Mouse (Mus musculus): ENCODE data around the gene Olfr1239. TPM values are rescaled to one million over a fixed set of nuclear protein-coding genes. Genes with fewer than 3 reads are reported as not detected.

Olfr1239 gene
- not detected in 2 replicates for polyA plus RNA-seq (2014; fragmentation: Nextera tagmentation; extraction: Ambion mirVana)

DNA sequence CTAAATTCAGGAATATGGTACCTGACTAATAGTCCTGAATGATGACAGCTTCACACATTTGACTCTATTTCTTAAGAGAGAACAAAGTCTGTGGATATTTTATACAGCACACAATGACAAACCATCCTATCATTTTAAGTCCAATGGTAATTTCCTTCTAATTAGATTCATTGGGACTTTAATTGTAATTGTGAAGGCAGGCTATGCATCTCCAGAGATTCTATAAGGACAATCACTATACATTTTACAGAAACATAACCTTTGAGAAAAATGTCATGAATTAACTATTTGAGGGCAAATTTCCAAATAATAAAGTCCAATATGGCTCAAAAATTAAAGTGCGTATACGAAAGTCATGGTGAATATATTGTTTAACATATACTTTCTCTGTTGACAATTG lies at the start of gene Olfr1239:
TSS of gene Olfr1239 (minus strand) at position 101 of the 400 bp plus-strand sequence.
- Histone ChIP-seq H3K36me3 (replicated peaks; ENCODE audit: control insufficient read depth, insufficient read depth, low read depth, low read length) (no peaks in the 10 kb centered on the region), H3K27me3 (ENCODE audit: control insufficient read depth, insufficient read depth, low read length) (no peaks in the 10 kb centered on the region), H3K4me3 (ENCODE audit: low read depth, low read length) (no peak within 1 kb of the TSS), H3K4me2 (ENCODE audit: low read depth, low read length) (no peak within 1 kb of the TSS), H3K4me1 (ENCODE audit: control insufficient read depth, insufficient read depth, low read length) (no peaks in the 10 kb centered on the region), H3K9me3 (replicated peaks; ENCODE audit: control insufficient read depth, low read length) (no peaks in the 10 kb centered on the region), H3K9ac (replicated peaks; ENCODE audit: low read length) (no peak within 1 kb of the TSS), H3K27ac (replicated peaks; ENCODE audit: low read depth, low read length) (no peak within 1 kb of the TSS)
- WGBS: 96% methylated on average over 2 of the region's 2 CpGs
- no peak for DNase-seq (ENCODE audit: low spot score)
- no peak for ATAC-seq (replicated peaks; ENCODE audit: insufficient number of reproducible peaks, low FRiP score, low TSS enrichment, low read depth)

- Histone ChIP-seq H3K9me3 (replicated peaks; ENCODE audit: control insufficient read depth, low read length) (no peaks in the 10 kb centered on the region), H3K4me2 (ENCODE audit: low read depth, low read length) (no peak within 1 kb of the TSS), H3K9ac (replicated peaks; ENCODE audit: low read length) (no peak within 1 kb of the TSS), H3K27ac (replicated peaks; ENCODE audit: low read depth, low read length) (no peak within 1 kb of the TSS), H3K4me3 (ENCODE audit: low read depth, low read length) (no peak within 1 kb of the TSS), H3K36me3 (replicated peaks; ENCODE audit: control insufficient read depth, insufficient read depth, low read depth, low read length) (no peaks in the 10 kb centered on the region), H3K4me1 (ENCODE audit: control insufficient read depth, insufficient read depth, low read length) (no peaks in the 10 kb centered on the region), H3K27me3 (ENCODE audit: control insufficient read depth, insufficient read depth, low read length) (no peaks in the 10 kb centered on the region)
- WGBS: 85% methylated on average over 3 of the region's 3 CpGs
- ATAC-seq (replicated peaks; ENCODE audit: insufficient number of reproducible peaks, low FRiP score, low TSS enrichment, low read depth) (no peak), DNase-seq (ENCODE audit: low spot score) (no peak)
These were observed 22.7 kb upstream of the Olfr1239 start, which contains the start of gene Olfr1240 for GRCm38 (mm10) chr2:89442900-89443299. Gene Olfr1240, minus strand, starts transcription at chr2:89443000.

- no peak for DNase-seq (ENCODE audit: low spot score)
- H3K4me2 ChIP-seq (ENCODE audit: low read depth, low read length): no peak overlapping the region
- no peak overlapping the region for H3K9ac ChIP-seq (replicated peaks; ENCODE audit: low read length)
- no peaks in the 10 kb centered on the region for H3K4me1 ChIP-seq (ENCODE audit: control insufficient read depth, insufficient read depth, low read length)
- no peak overlapping the region for H3K4me3 ChIP-seq (ENCODE audit: low read depth, low read length)
- no peak overlapping the region for H3K27ac ChIP-seq (replicated peaks; ENCODE audit: low read depth, low read length)
- WGBS: 92% methylated on average over 1 of the region's 1 CpGs
- H3K9me3 ChIP-seq (replicated peaks; ENCODE audit: control insufficient read depth, low read length): no peaks in the 10 kb centered on the region
- ATAC-seq (replicated peaks; ENCODE audit: insufficient number of reproducible peaks, low FRiP score, low TSS enrichment, low read depth): no peak
- no peaks in the 10 kb centered on the region for H3K36me3 ChIP-seq (replicated peaks; ENCODE audit: control insufficient read depth, insufficient read depth, low read depth, low read length)
- H3K27me3 ChIP-seq (ENCODE audit: control insufficient read depth, insufficient read depth, low read length): no peaks in the 10 kb centered on the region
These were observed 5.7 kb downstream of the Olfr1239 start for GRCm38 (mm10) chr2:89414557-89414956.

GRCm38 (mm10) chr2:89409576-89409975 lies 10.6 kb downstream of the Olfr1239 start, which contains the start of gene Olfr1238:
Gene Olfr1238, minus strand, starts transcription at chr2:89409676.
- no peak within 1 kb of the TSS for H3K9ac ChIP-seq (replicated peaks; ENCODE audit: low read length)
- H3K4me3 ChIP-seq (ENCODE audit: low read depth, low read length): no peak within 1 kb of the TSS
- no peaks in the 10 kb centered on the region for H3K27me3 ChIP-seq (ENCODE audit: control insufficient read depth, insufficient read depth, low read length)
- ATAC-seq (replicated peaks; ENCODE audit: insufficient number of reproducible peaks, low FRiP score, low TSS enrichment, low read depth): no peak
- no peak for DNase-seq (ENCODE audit: low spot score)
- no peaks in the 10 kb centered on the region for H3K4me1 ChIP-seq (ENCODE audit: control insufficient read depth, insufficient read depth, low read length)
- no peaks in the 10 kb centered on the region for H3K9me3 ChIP-seq (replicated peaks; ENCODE audit: control insufficient read depth, low read length)
- 85% methylated on average over 2 of the region's 2 CpGs for WGBS
- H3K36me3 ChIP-seq (replicated peaks; ENCODE audit: control insufficient read depth, insufficient read depth, low read depth, low read length): no peaks in the 10 kb centered on the region
- H3K4me2 ChIP-seq (ENCODE audit: low read depth, low read length): no peak within 1 kb of the TSS
- no peak within 1 kb of the TSS for H3K27ac ChIP-seq (replicated peaks; ENCODE audit: low read depth, low read length)

DNA sequence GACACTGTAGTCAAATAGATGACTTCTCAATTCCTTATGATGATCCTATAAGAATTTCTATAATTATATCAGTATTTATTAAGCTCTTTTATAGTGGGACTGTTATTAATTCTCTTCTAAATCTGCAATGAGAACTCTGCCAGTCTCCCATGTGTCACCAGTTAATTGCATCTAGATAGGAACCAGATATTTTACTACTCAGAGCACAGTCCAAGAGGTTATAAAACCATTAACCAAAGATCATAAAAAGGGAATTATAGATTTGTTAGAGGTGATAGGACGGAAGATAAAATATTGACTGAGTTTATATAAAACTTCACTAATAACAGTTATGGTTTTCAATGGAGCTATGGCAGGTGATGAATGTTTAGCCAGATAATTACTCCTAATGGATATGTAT lies 19.3 kb downstream of the Olfr1239 start:
- no peak overlapping the region for H3K4me2 ChIP-seq (ENCODE audit: low read depth, low read length)
- no peak for DNase-seq (ENCODE audit: low spot score)
- H3K9ac ChIP-seq (replicated peaks; ENCODE audit: low read length): no peak overlapping the region
- 88% methylated on average over 1 of the region's 1 CpGs for WGBS
- no peak overlapping the region for H3K4me3 ChIP-seq (ENCODE audit: low read depth, low read length)
- H3K27ac ChIP-seq (replicated peaks; ENCODE audit: low read depth, low read length): no peak overlapping the region
- no peaks in the 10 kb centered on the region for H3K36me3 ChIP-seq (replicated peaks; ENCODE audit: control insufficient read depth, insufficient read depth, low read depth, low read length)
- no peaks in the 10 kb centered on the region for H3K9me3 ChIP-seq (replicated peaks; ENCODE audit: control insufficient read depth, low read length)
- no peak for ATAC-seq (replicated peaks; ENCODE audit: insufficient number of reproducible peaks, low FRiP score, low TSS enrichment, low read depth)
- no peaks in the 10 kb centered on the region for H3K27me3 ChIP-seq (ENCODE audit: control insufficient read depth, insufficient read depth, low read length)
- H3K4me1 ChIP-seq (ENCODE audit: control insufficient read depth, insufficient read depth, low read length): no peaks in the 10 kb centered on the region

Other genes with a start within 250 kb of the Olfr1239 start
- gene Olfr1225, start 245.7 kb downstream of the Olfr1239 start, polyA plus RNA-seq (2014; fragmentation: Nextera tagmentation; extraction: Ambion mirVana): not detected in 2 replicates
- not detected in 2 replicates for gene Olfr1226, start 220.4 kb downstream of the Olfr1239 start, polyA plus RNA-seq (2014; fragmentation: Nextera tagmentation; extraction: Ambion mirVana)
- gene Olfr1228, start 166.3 kb downstream of the Olfr1239 start, polyA plus RNA-seq (2014; fragmentation: Nextera tagmentation; extraction: Ambion mirVana): not detected in 2 replicates
- gene Olfr1229, start 132.4 kb downstream of the Olfr1239 start, polyA plus RNA-seq (2014; fragmentation: Nextera tagmentation; extraction: Ambion mirVana): not detected in 2 replicates
- gene Olfr1230, start 123.1 kb downstream of the Olfr1239 start, polyA plus RNA-seq (2014; fragmentation: Nextera tagmentation; extraction: Ambion mirVana): not detected in 2 replicates
- not detected in 2 replicates for gene Olfr1231, start 113.3 kb downstream of the Olfr1239 start, polyA plus RNA-seq (2014; fragmentation: Nextera tagmentation; extraction: Ambion mirVana)
- gene Olfr1232, start 90.7 kb downstream of the Olfr1239 start, polyA plus RNA-seq (2014; fragmentation: Nextera tagmentation; extraction: Ambion mirVana): not detected in 2 replicates
- not detected in 2 replicates for gene Olfr1233, start 78.0 kb downstream of the Olfr1239 start, polyA plus RNA-seq (2014; fragmentation: Nextera tagmentation; extraction: Ambion mirVana)
- not detected in 2 replicates for gene Olfr1234, start 55.5 kb downstream of the Olfr1239 start, polyA plus RNA-seq (2014; fragmentation: Nextera tagmentation; extraction: Ambion mirVana)
- gene Olfr1238, start 10.7 kb downstream of the Olfr1239 start, polyA plus RNA-seq (2014; fragmentation: Nextera tagmentation; extraction: Ambion mirVana): not detected in 2 replicates
- gene Olfr1240, start 22.6 kb upstream of the Olfr1239 start, polyA plus RNA-seq (2014; fragmentation: Nextera tagmentation; extraction: Ambion mirVana): not detected in 2 replicates
- not detected in 2 replicates for gene Olfr1241, start 66.7 kb upstream of the Olfr1239 start, polyA plus RNA-seq (2014; fragmentation: Nextera tagmentation; extraction: Ambion mirVana)
- gene Olfr1242, start 77.9 kb upstream of the Olfr1239 start, polyA plus RNA-seq (2014; fragmentation: Nextera tagmentation; extraction: Ambion mirVana): not detected in 2 replicates
- not detected in 2 replicates for gene Olfr1243, start 111.1 kb upstream of the Olfr1239 start, polyA plus RNA-seq (2014; fragmentation: Nextera tagmentation; extraction: Ambion mirVana)
- gene Olfr1245, start 158.0 kb upstream of the Olfr1239 start, polyA plus RNA-seq (2014; fragmentation: Nextera tagmentation; extraction: Ambion mirVana): not detected in 2 replicates
- gene Olfr1246, start 172.8 kb upstream of the Olfr1239 start, polyA plus RNA-seq (2014; fragmentation: Nextera tagmentation; extraction: Ambion mirVana): not detected in 2 replicates
- not detected in 2 replicates for gene Olfr1247, start 193.7 kb upstream of the Olfr1239 start, polyA plus RNA-seq (2014; fragmentation: Nextera tagmentation; extraction: Ambion mirVana)
- not detected in 2 replicates for gene Olfr1248, start 197.8 kb upstream of the Olfr1239 start, polyA plus RNA-seq (2014; fragmentation: Nextera tagmentation; extraction: Ambion mirVana)
- not detected in 2 replicates for gene Olfr1249, start 214.6 kb upstream of the Olfr1239 start, polyA plus RNA-seq (2014; fragmentation: Nextera tagmentation; extraction: Ambion mirVana)
- not detected in 2 replicates for gene Olfr1250, start 241.1 kb upstream of the Olfr1239 start, polyA plus RNA-seq (2014; fragmentation: Nextera tagmentation; extraction: Ambion mirVana)

All from embryonic facial prominence, embryonic 11.5 days (tissue).